Mouse (Mus musculus) ES-Bruce4 (cell line): ENCODE results near the gene Map3k7cl.

Source experiments
- CTCF ChIP-seq: IDR thresholded peaks from one replicate; pipeline ENCODE4 v1.8.1; 2011; ENCODE audit warnings: low read depth, low read length
- POLR2A ChIP-seq: IDR thresholded peaks from one replicate; pipeline ENCODE4 v1.8.1; 2011; ENCODE audit warnings: low read length; ENCODE audit not compliant: insufficient read depth

- no peak for TF ChIP-seq CTCF
- no peak for TF ChIP-seq POLR2A
Measured at GRCm38 (mm10) chr16:87567572-87567971, 14.4 kb downstream of the Map3k7cl start.
